Mouse (Mus musculus) kidney, adult 9 months (tissue): ENCODE data around the gene Arhgef5.
A peak's percentile ranks its signal among the peaks of the same experiment; 100 is the strongest.

Source experiments
- DNase-seq: peaks from one replicate; pipeline ENCODE4 v3.0.0; 2022

The Arhgef5 gene

DNA sequence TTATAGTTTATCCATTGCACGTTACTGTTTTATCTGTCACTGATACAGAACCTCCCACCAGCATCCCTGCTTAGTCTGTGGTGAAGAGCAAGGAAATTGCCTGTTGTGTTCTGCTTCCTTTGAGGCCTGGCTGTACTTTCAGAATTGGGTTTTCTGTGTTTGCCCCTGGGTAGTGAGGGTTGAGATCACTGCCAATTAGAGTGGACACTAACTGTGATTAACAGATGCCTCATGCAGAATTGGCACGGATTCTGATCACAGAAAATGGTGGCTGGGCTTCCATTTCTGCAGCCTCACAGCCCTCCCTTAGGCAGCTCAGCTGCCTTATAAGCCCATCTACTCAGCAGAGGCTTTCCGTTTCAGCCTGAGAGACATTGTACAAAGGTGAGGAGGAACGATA, 68.1 kb downstream of the Arhgef5 start:
- DNase-seq, result no peak

DNA sequence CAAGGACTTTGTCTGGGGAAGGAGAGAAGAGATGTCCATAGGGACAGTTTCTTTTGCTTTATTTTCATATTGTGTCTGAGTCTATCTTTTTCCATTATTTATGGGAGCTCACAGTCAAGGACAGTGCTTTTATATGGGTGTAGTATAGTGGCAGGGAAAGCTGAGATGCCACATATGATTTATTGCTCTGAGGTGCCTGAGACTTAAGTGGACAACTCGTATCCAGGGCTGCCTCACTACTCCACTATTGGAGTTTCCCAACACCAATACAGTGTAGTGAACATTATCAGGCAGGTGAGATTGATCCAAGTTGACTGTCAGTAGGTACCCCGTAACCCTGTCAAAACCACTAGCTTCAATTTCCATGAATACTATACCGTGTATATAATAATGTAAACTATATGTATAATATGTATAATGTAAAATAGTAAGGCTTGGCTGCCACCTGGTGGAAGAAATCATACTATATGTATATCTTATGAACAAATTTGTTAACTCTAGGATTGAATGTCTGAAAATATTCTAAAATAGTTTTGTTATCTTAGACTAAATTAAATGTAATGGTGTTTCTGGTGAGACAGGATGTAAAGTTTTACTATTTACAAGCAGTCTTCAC, 70.3 kb downstream of the Arhgef5 start:
- DNase-seq, result no peak

DNA sequence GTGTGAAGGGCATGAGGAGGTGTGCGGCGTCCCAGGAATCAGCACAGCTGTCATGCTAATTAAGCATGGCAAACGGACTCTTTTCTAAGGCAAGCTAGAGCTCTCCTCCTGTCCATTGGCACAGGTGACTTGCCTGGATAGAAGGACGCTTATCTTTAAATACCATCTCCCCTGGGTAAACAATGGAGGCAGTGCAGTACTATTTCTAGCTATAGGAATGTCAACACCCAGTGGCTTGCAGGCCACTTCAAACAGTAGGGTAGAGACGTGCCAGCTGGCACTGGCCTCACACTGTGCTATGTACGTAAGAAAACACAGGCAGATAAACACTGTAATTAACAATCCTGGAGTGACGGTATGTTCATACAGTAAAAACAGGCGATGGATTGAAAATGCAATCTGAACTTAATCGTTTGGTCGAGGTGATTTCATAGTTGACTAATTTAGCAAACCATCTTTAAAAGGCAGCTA, 72.1 kb downstream of the Arhgef5 start:
- peak; percentile 36 for DNase-seq

DNA sequence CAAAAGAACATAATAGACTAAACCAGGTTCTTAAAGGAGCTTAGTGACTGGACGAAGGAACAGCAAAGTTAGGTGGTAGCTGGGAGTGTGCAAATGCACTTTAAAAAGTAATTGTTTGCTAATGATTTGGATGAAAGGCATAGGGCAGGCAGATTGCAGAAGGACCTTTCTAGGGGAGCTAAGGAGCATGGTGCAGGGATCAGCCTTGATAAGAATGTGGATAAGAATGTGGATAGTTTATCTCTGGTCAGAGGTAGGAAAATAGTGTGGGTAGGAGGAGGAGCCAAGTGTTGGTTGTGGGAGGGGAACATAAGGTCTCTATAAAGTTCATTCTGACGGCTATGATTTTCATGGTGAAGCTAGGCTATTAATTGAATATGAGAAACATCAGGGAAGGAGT, 73.4 kb downstream of the Arhgef5 start:
- no peak for DNase-seq
